Mouse (Mus musculus) limb, embryonic 10.5 days (tissue): ENCODE measurements around the gene Tgm6. TPM values are rescaled to one million over a fixed set of nuclear protein-coding genes. Genes with fewer than 3 reads are reported as not detected.

ENCODE experiments used
- DNase-seq: peaks from one replicate; pipeline ENCODE4 v3.0.0-alpha.2; 2017; ENCODE audit warnings: low spot score
- H3K27ac ChIP-seq: fragments of 300-500 bp; sonication (generic); 2 replicates; pipeline ENCODE4 v1.5.1; 2016; ENCODE audit warnings: mild to moderate bottlenecking
- H3K27me3 ChIP-seq: fragments of 300-500 bp; sonication (generic); 2 replicates; pipeline ENCODE4 v1.6.1; 2016; ENCODE audit warnings: low read depth, mild to moderate bottlenecking; ENCODE audit not compliant: poor library complexity, severe bottlenecking
- H3K36me3 ChIP-seq: fragments of 300-500 bp; sonication (generic); 2 replicates; pipeline ENCODE4 v1.6.1; 2016; ENCODE audit warnings: mild to moderate bottlenecking, moderate library complexity
- H3K4me1 ChIP-seq: fragments of 300-500 bp; sonication (generic); 2 replicates; pipeline ENCODE4 v1.6.1; 2016
- H3K4me3 ChIP-seq: fragments of 300-500 bp; sonication (generic); 2 replicates; pipeline ENCODE4 v1.5.1; 2016; ENCODE audit warnings: mild to moderate bottlenecking, moderate library complexity
- H3K9me3 ChIP-seq: fragments of 300-500 bp; sonication (generic); replicated peaks from 2 replicates; pipeline ENCODE4 v1.6.1; 2016; ENCODE audit warnings: mild to moderate bottlenecking
- WGBS: fragments of 180-500 bp; shearing (Covaris S2); methylation state at CpG from one replicate; pipeline ENCODE4 v1.1.7; 2016; 5-methylcytosine and 5-hydroxymethylcytosine counted together
- polyA plus RNA-seq: library from polyadenylated mRNA; unstranded; fragments of >200 nt; fragmentation: Nextera tagmentation; extraction: Ambion mirVana; gene quantifications from 2 replicates; pipeline ENCODE4 v1.2.1, GENCODE M21; 2016

Tgm6 gene
- polyA plus RNA-seq, 1 experiment from 2014 or later: not detected

DNA sequence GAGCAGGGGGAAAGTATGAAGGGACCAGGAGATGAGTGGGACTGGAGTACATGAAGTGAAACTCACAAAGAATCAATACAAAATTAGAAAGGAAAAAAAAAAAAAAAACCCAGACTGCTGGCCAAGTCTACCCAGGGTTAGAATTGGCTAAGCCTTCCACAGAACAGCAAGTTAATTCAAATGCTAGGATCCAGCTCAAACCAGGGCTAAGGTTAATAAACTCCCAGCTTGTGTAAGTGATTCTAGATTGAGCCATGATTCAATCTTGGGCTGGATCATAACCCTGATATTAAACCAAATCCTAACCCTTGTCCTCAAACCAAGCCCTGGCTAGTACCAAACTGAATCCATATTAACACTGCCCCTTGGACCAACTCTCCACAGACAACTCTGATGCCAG, 43.6 kb downstream of the Tgm6 start:
- no peak overlapping the region for H3K4me3 ChIP-seq
- no peaks in the 10 kb centered on the region for H3K36me3 ChIP-seq
- H3K9me3 ChIP-seq: no peaks in the 10 kb centered on the region
- H3K4me1 ChIP-seq: no peaks in the 10 kb centered on the region
- no peaks in the 10 kb centered on the region for H3K27me3 ChIP-seq
- no peak overlapping the region for H3K27ac ChIP-seq
- no peak for DNase-seq

DNA sequence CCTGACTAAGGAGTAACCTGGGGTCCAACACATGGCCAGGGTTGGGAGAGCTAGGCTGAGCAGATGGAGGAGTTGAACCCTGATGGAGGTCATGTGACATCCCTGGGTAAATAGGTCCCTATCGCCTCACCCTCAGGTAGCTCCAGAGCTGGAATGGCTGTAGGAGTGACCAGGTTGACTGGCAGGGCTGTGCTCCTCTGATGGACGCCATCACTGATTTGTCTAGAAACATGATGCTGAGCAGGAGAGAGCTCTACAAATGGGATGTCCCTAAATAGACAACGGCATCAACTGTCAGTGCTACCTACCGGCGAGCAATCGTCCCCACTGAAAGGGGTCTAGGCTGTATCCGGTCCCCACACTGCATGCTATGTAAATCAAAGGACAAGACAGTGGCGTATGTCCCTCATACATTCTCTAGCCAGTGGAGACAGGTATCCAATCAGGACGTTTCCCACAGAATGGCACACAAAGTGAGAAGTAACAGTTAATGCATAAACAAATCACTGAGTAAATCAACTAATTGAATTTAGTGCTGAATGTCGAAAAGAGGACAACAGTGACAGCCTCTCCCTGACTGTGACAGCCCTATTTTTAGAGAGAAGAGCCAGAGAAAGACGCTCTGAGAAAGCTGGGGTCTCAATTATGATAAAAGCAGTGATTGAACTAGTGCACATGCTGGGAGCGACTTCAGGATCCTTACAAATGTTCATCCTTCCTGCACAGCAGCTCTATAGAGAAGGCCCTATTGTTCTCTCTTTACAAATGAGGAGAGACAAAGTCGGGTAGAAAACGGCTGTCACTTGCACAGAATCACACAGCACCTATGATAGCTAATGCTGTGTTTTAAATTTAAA, 45.2 kb downstream of the Tgm6 start:
- H3K4me3 ChIP-seq: no peak overlapping the region
- H3K36me3 ChIP-seq: no peaks in the 10 kb centered on the region; the same call in 1 of the 2 replicates
- DNase-seq: no peak
- H3K4me1 ChIP-seq: no peaks in the 10 kb centered on the region
- WGBS: 82% methylated on average over 14 of the region's 14 CpGs
- no peaks in the 10 kb centered on the region for H3K27me3 ChIP-seq
- H3K27ac ChIP-seq: no peak overlapping the region
- H3K9me3 ChIP-seq: no peaks in the 10 kb centered on the region

DNA sequence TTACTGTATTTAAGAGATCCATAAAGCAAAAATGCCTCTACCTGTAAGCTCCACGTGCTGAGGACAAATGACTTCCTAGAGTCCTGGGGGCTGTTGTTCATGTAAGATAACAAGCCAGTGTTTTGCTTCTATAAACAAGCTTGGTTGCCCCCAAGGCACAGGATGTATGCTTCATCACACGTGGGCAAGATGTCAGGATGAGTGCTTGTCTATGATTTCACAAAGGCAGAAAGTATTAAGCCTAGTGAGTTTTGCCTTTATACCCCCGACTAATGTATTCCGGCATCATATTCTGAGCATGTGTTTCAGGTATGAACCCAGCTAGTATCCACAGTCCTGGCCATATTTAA, 45.8 kb downstream of the Tgm6 start:
- no peaks in the 10 kb centered on the region; the same call in 1 of the 2 replicates for H3K36me3 ChIP-seq
- H3K9me3 ChIP-seq: no peaks in the 10 kb centered on the region
- H3K27me3 ChIP-seq: no peaks in the 10 kb centered on the region
- H3K4me3 ChIP-seq: no peak overlapping the region
- H3K27ac ChIP-seq: no peak overlapping the region
- DNase-seq: no peak
- 74% methylated on average over 4 of the region's 4 CpGs for WGBS
- H3K4me1 ChIP-seq: no peaks in the 10 kb centered on the region

DNA sequence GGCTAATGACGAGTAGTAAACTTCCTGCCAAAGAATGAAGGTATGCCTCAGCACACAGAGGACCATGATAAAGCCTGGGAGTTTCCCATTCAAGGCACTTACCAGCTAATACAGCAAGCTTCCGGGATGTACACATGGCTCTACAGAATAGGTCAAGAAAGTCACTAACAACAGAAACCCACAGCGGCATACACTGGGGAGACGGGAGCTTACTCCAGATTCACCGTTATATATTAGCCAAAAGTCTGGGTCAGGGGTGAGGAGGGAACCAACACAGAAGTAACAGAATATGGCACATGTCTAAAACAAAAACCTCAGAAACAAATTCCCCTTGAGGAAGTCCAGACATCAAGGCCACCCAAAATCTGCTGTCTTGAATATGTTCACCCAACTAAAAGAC, 50.5 kb downstream of the Tgm6 start:
- peaks cover 36% of the 10 kb centered on the region for H3K36me3 ChIP-seq
- DNase-seq: no peak
- no peaks in the 10 kb centered on the region for H3K9me3 ChIP-seq
- WGBS: 91% methylated on average over 5 of the region's 5 CpGs
- no peak overlapping the region for H3K4me3 ChIP-seq
- no peak overlapping the region for H3K27ac ChIP-seq
- no peaks in the 10 kb centered on the region for H3K27me3 ChIP-seq
- H3K4me1 ChIP-seq: no peaks in the 10 kb centered on the region

DNA sequence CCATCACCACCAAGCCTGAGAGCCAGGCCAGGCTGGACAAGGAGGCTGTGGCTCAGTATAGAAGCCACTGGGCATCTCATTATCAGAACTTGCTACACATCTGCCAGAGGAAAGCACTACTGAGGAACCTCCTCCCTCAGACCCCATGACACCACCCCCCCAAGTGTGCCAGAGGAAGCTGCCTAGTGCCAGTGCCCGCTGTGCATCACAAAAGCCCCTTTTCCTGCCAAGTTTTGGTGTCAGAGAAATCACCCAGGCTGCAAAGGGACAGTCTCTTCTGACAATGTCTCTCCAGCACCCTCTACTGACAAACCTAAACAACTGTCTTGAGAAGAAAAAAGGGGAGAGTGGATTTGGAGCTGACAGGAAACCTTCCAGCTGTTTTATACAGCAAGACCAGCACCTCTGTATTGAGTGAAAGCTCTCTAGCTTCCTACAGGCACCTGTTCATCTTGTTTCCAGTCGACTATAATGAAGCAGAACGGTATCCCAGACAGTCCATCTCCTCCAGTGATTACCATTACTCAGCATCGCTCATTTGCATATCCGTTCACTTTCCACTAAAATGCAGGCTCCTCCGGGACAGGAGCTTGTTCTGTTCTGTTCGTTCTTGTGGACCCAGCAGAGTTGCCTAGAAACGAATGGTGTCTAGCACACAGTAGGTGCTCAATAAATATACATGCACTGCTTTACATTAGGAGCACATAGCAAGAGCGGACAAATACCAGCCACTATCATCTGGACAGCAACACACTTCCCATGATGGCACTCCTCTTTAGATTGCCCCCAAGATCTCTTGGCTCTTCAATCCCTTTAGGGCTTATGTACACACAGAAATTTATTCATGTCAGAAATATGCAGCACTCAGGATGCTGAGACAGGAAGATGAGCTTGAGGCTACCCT, 54.3 kb downstream of the Tgm6 start:
- DNase-seq: no peak
- no peaks in the 10 kb centered on the region for H3K9me3 ChIP-seq
- H3K27ac ChIP-seq: no peak overlapping the region
- no peak overlapping the region for H3K4me3 ChIP-seq
- H3K36me3 ChIP-seq: peaks cover 72% of the 10 kb centered on the region
- WGBS: 75% methylated on average over 9 of the region's 9 CpGs
- H3K4me1 ChIP-seq: no peaks in the 10 kb centered on the region
- H3K27me3 ChIP-seq: no peaks in the 10 kb centered on the region

DNA sequence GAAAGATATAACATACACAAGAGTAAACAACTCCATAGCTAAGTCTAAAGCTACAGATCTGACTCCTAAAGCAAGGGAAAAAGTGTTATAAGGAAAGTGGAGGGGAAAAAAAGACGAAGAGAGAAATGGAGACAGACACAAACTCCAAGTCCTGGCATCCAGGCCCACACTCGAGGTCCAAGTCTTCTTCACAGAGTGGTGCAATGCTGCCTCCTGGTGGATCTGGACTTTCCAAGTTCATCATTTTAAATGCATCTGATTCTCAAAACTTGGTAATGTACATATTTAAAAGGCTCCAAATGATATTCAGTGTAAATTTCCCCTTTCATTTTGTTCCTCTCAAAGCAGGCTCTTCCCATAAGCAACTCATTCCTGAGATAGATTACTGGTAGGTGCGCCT, 55.6 kb downstream of the Tgm6 start:
- peaks cover 85% of the 10 kb centered on the region for H3K36me3 ChIP-seq
- no peaks in the 10 kb centered on the region for H3K27me3 ChIP-seq
- no peak overlapping the region for H3K27ac ChIP-seq
- no peak overlapping the region for H3K4me3 ChIP-seq
- H3K4me1 ChIP-seq: no peaks in the 10 kb centered on the region
- no peaks in the 10 kb centered on the region for H3K9me3 ChIP-seq
- DNase-seq: peak; percentile 46
- 53% methylated on average over 3 of the region's 3 CpGs for WGBS

DNA sequence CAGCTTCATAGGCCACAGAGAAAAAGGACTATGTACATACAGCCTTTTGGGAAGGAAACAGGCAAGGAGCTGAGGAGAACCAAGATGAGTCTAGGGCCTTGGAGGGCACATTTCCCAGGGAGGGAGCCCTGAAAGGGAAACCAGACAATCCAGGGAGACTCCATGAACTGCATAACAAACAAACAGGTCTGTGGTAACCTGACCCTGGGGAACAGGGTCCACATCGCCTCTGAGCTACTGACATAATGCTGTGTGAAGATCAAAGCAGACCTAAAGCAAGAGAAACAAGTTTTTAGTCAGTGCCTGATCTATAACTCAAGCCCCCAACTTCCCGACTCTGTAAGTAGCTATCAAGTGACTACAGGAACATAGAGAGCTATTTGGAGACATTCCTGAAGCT, 59.5 kb downstream of the Tgm6 start:
- Histone ChIP-seq H3K27ac (no peak overlapping the region), H3K4me3 (no peak overlapping the region), H3K4me1 (peaks cover 2% of the 10 kb centered on the region), H3K27me3 (no peaks in the 10 kb centered on the region), H3K36me3 (peaks cover 98% of the 10 kb centered on the region), H3K9me3 (no peaks in the 10 kb centered on the region)
- WGBS: 73% methylated on average over 2 of the region's 2 CpGs
- no peak for DNase-seq

DNA sequence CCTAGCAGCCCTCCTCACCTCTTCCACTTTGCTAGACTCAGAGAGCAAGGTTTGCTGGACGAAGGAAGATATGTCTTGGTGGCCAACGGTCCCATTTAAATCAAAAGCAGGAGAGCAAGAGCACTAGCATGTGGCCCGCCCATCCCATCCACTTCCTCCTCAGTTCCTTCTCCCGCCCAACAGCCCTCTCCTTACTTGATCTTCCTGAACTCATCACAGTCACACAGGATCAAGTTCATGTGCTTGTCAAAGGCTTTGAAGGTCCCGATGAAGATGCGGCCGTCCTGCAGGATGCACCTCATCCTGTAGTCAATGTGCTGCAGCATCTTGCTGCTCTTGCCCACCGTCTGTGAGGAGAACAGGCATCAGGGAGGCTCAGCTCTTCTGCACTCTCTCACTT, 64.6 kb downstream of the Tgm6 start:
- H3K4me1 ChIP-seq: peaks cover 22% of the 10 kb centered on the region
- H3K9me3 ChIP-seq: no peaks in the 10 kb centered on the region
- WGBS: 79% methylated on average over 8 of the region's 8 CpGs
- no peaks in the 10 kb centered on the region for H3K27me3 ChIP-seq
- no peak for DNase-seq
- H3K4me3 ChIP-seq: peak overlapping the region; percentile 95
- peaks cover 56% of the 10 kb centered on the region for H3K36me3 ChIP-seq
- no peak overlapping the region for H3K27ac ChIP-seq

DNA sequence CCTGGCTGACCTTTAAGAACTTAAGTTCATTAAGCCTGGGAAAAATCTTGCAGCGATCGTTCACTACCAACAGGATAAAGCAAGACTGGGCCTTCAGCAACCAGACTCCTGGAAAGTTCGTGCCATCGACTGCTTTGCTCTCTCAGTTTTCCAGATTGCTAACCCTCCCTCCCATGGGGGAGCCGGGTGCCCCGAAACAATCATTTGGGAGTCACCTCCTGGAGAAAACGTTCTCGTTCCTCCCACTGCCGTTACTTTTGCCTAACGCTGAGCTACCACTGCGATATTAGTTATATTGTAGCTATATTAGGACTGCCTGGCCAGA, 66.1 kb downstream of the Tgm6 start:
- under 1% methylated on average over 11 of the region's 11 CpGs for WGBS
- peaks cover 22% of the 10 kb centered on the region for H3K4me1 ChIP-seq
- H3K36me3 ChIP-seq: peaks cover 41% of the 10 kb centered on the region
- H3K27ac ChIP-seq: peak overlapping the region; percentile 99
- H3K27me3 ChIP-seq: no peaks in the 10 kb centered on the region
- no peaks in the 10 kb centered on the region for H3K9me3 ChIP-seq
- no peak for DNase-seq
- H3K4me3 ChIP-seq: peak overlapping the region; percentile 95

DNA sequence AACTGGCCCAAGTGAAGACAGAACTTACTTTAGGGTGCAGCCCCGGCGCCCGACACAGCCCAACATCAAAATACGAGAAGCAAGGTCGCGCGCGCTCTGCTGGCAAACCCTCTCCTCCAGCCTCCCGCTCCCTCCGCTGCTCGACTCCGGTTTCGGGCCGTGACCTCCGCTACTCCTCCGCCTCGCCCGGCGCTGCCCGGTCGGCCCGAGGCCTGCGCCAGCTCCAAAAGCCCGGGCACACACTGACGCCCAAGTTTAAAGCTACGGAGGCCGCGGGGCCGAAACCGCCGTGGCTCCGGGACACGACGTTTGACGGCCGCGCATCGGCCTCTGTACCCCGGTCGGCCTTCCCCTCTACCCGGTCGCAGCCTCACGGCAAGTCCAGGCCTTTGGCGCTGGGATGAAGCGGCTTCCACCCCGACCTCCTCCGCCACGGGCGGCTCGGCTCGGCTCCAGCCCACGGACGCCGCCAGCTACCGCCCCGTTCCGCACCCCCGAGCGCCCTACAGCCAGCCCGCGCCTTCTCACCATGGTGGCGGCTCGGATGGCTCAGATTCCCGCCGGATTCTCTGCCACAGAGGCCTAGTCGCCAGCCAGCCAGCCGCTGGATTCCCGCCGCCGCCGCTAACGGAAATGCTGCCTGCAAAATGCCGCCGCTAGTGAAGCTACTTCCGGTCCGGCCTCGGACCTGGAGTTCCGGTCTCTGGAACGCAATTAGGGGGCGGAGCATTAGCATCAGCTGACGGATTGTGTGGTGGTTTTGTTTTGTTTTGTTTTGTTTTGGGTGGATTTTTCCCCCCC, 66.7 kb downstream of the Tgm6 start, which contains the start of gene Snrpb:
Gene Snrpb, minus strand, starts transcription at position 698 of the 801 bp plus-strand sequence.
- H3K36me3 ChIP-seq: peaks cover 35% of the 10 kb centered on the region
- no peaks in the 10 kb centered on the region for H3K9me3 ChIP-seq
- peak within 1 kb of the TSS; percentile 95 for H3K4me3 ChIP-seq
- H3K27me3 ChIP-seq: no peaks in the 10 kb centered on the region
- H3K27ac ChIP-seq: peak within 1 kb of the TSS; percentile 99
- peak; percentile 93 for DNase-seq
- peaks cover 22% of the 10 kb centered on the region for H3K4me1 ChIP-seq
- WGBS: under 1% methylated on average over 81 of the region's 81 CpGs

DNA sequence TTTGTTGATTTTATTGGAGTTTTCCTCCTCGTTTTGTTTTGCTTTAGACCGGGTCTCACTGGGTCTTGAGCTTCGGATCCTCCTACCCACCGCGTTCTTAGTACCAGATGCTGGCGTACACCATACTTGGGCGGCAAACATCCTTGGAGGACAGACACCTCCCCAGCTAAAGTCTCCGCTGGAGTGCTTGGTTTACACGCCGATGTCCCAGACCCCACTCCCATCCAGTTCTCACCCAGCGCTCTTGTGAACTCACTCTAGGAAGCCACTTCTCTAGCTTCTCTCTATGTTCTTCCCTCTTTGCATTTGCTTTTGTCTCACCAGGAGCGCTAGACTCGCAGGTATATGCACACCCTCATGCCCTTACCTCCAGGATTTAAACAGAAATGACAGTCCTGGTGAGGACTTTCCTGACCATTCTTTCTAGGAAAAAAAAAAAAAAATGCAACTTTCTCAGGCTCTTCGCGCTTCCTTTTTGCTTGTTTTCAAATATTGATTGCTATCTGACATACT, 67.3 kb downstream of the Tgm6 start:
- Histone ChIP-seq H3K27ac (peak overlapping the region; percentile 99), H3K36me3 (peaks cover 29% of the 10 kb centered on the region), H3K27me3 (no peaks in the 10 kb centered on the region), H3K4me3 (peak overlapping the region; percentile 95), H3K4me1 (peaks cover 22% of the 10 kb centered on the region), H3K9me3 (no peaks in the 10 kb centered on the region)
- no peak for DNase-seq
- 2% methylated on average over 15 of the region's 15 CpGs for WGBS

DNA sequence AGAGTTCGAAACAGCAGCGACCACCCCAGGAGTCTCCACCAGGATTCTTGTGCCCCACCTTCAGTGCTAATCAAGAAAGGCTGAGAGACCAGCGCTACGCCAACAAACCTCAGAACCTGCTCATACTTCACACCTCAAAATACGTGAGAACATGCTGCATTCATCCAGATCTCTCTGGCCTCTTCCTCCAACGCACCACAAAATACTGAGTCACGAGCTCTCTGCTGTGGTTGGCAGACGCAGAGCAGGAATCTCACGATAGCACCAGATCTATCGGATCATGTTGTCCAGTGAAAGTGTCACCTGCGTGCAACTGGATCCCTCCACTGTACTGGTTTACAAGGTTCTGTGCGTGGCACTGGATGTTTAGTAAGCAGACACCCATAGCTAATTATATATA, 76.2 kb downstream of the Tgm6 start:
- Histone ChIP-seq H3K4me1 (no peaks in the 10 kb centered on the region), H3K27ac (no peak overlapping the region), H3K36me3 (no peaks in the 10 kb centered on the region), H3K4me3 (no peak overlapping the region), H3K9me3 (no peaks in the 10 kb centered on the region), H3K27me3 (no peaks in the 10 kb centered on the region)
- 86% methylated on average over 12 of the region's 12 CpGs for WGBS
- no peak for DNase-seq
